Mouse (Mus musculus) liver, adult 2 months (tissue): ENCODE results near the gene Stx7. TPM values are rescaled to one million over a fixed set of nuclear protein-coding genes. Genes with fewer than 3 reads are reported as not detected.

ENCODE experiments used
- DNase-seq: peaks from one replicate; pipeline ENCODE4 v3.0.0-alpha.2; 2011; ENCODE audit warnings: low read depth, low spot score; ENCODE audit errors: extremely low read depth
- H3K27ac ChIP-seq: fragments of 200-500 bp; replicated peaks from 2 replicates; pipeline ENCODE4 v1.5.1; 2012; ENCODE audit warnings: low read depth, mild to moderate bottlenecking, control low read depth, inconsistent platforms, low read length; ENCODE audit not compliant: insufficient read depth
- H3K27me3 ChIP-seq: fragments of 200-500 bp; 2 replicates; pipeline ENCODE4 v1.6.1; 2012; ENCODE audit warnings: mild to moderate bottlenecking, moderate library complexity, low read length, inconsistent platforms; ENCODE audit not compliant: control insufficient read depth, insufficient read depth
- H3K36me3 ChIP-seq: fragments of 200-500 bp; 2 replicates; pipeline ENCODE4 v1.6.1; 2012; ENCODE audit warnings: low read length, inconsistent platforms; ENCODE audit not compliant: control insufficient read depth, insufficient read depth
- H3K4me1 ChIP-seq: fragments of 200-500 bp; 2 replicates; pipeline ENCODE4 v1.6.1; 2011; ENCODE audit warnings: low read length; ENCODE audit not compliant: control insufficient read depth, insufficient read depth
- H3K4me3 ChIP-seq: fragments of 200-500 bp; 2 replicates; pipeline ENCODE4 v1.5.1; 2011; ENCODE audit warnings: low read depth, mild to moderate bottlenecking, control low read depth, low read length, moderate library complexity; ENCODE audit not compliant: insufficient read depth
- H3K79me2 ChIP-seq: fragments of 200-500 bp; 2 replicates; pipeline ENCODE4 v1.6.1; 2012; ENCODE audit warnings: inconsistent platforms, mild to moderate bottlenecking, low read length, moderate library complexity; ENCODE audit not compliant: control insufficient read depth, insufficient read depth
- H3K9ac ChIP-seq: fragments of 200-500 bp; 2 replicates; pipeline ENCODE4 v1.6.1; 2012; ENCODE audit warnings: low read depth, mild to moderate bottlenecking, control low read depth, inconsistent platforms, low read length
- CTCF ChIP-seq: fragments of 200-500 bp; IDR thresholded peaks from 2 replicates; pipeline ENCODE4 v1.5.1; 2011; ENCODE audit warnings: low read depth, low read length, control low read depth
- POLR2A ChIP-seq: fragments of 200-500 bp; IDR thresholded peaks from 2 replicates; pipeline ENCODE4 v1.6.1; 2011; ENCODE audit warnings: low read length, control low read depth; ENCODE audit not compliant: insufficient read depth; ENCODE audit errors: extremely low read depth
- WGBS: fragments of 180-500 bp; shearing (Covaris S2); methylation state at CpG from one replicate; pipeline ENCODE4 v1.1.7; 2018; 5-methylcytosine and 5-hydroxymethylcytosine counted together
- polyA plus RNA-seq: library from polyadenylated mRNA; depleted of rRNA; stranded (reverse); fragments of >200 nt; gene quantifications from 2 replicates; pipeline ENCODE4 v1.2.3, GENCODE M21; 2012
- total RNA-seq: library from RNA; depleted of rRNA; stranded (reverse); fragments of >200 nt; gene quantifications from 2 replicates; pipeline ENCODE4 v1.2.3, GENCODE M21; 2014

Gene Stx7
- total and polyA plus RNA-seq, 2 experiments: 16.9 to 19.2 TPM

DNA sequence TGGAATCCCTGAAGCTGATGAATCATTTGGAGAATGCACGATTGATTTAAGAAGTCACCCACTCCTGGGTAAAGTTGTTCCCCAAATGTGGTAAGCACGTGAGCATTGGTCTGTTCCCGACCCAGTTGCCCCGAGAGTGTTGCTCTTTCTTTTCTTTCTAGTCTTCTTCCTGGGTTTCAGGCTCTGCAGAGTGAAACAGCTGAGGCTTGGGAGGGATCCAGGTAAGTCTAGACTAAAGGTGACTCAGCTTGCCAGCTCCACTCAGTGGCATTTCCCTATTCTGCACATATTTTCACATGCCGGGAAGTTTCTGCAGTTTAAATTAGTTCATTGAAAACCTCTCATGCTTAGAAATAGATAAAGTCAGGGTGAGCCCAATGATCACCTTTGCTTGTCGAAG lies 61.0 kb downstream of the Stx7 start:
- Histone ChIP-seq H3K9ac (no peak overlapping the region), H3K36me3 (no peaks in the 10 kb centered on the region), H3K79me2 (no peaks in the 10 kb centered on the region), H3K27me3 (no peaks in the 10 kb centered on the region), H3K4me3 (no peak overlapping the region), H3K27ac (no peak overlapping the region), H3K4me1 (no peaks in the 10 kb centered on the region)
- DNase-seq: no peak
- TF ChIP-seq CTCF (no peak), POLR2A (no peak)
- 83% methylated on average over 6 of the region's 6 CpGs for WGBS

- no peak for DNase-seq
- no peak overlapping the region for H3K27ac ChIP-seq
- H3K79me2 ChIP-seq: no peaks in the 10 kb centered on the region
- no peaks in the 10 kb centered on the region for H3K36me3 ChIP-seq
- H3K27me3 ChIP-seq: no peaks in the 10 kb centered on the region
- TF ChIP-seq POLR2A (no peak), CTCF (no peak)
- WGBS: 91% methylated on average over 5 of the region's 5 CpGs
- H3K9ac ChIP-seq: no peak overlapping the region
- H3K4me1 ChIP-seq: no peaks in the 10 kb centered on the region
- H3K4me3 ChIP-seq: no peak overlapping the region
These were observed 64.2 kb downstream of the Stx7 start for GRCm38 (mm10) chr10:24213297-24213696.

GRCm38 (mm10) chr10:24217558-24218268 lies 68.6 kb downstream of the Stx7 start:
- Histone ChIP-seq H3K36me3 (no peaks in the 10 kb centered on the region), H3K4me1 (no peaks in the 10 kb centered on the region), H3K27ac (no peak overlapping the region), H3K9ac (no peak overlapping the region), H3K27me3 (no peaks in the 10 kb centered on the region), H3K4me3 (no peak overlapping the region), H3K79me2 (no peaks in the 10 kb centered on the region)
- no peak for TF ChIP-seq CTCF
- TF ChIP-seq POLR2A: no peak
- 65% methylated on average over 6 of the region's 6 CpGs for WGBS
- peak; percentile 3 for DNase-seq

- Histone ChIP-seq H3K27me3 (peaks cover 8% of the 10 kb centered on the region), H3K4me3 (no peak overlapping the region), H3K4me1 (peaks cover 2% of the 10 kb centered on the region; the same call in 1 of the 2 replicates), H3K27ac (no peak overlapping the region), H3K79me2 (no peaks in the 10 kb centered on the region), H3K36me3 (no peaks in the 10 kb centered on the region), H3K9ac (no peak overlapping the region)
- no peak for TF ChIP-seq POLR2A
- TF ChIP-seq CTCF: no peak
- no peak for DNase-seq
- 81% methylated on average over 5 of the region's 5 CpGs for WGBS
These were observed 71.8 kb downstream of the Stx7 start for GRCm38 (mm10) chr10:24220931-24221330.

DNA sequence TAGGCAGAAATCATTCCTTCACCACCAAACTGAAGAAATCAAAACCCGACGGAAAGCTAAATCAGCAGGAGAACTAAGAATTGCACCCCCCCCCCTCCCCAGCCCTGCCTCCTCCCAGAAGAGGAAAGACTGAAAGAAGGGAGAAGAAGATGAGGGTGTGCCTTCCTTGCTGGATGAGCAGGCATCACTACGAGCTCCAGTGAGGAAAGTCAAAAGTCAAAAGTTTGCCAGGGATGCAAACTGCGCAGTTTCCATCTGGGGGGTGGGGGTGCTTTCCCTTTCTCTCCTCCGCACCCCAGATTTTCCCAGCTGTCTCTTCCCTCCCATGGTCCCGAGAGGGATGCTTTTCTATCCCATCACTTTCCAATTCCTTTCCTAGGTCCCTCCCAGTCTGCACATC lies 73.8 kb downstream of the Stx7 start:
- Histone ChIP-seq H3K9ac (no peak overlapping the region), H3K36me3 (no peaks in the 10 kb centered on the region), H3K4me1 (peaks cover 2% of the 10 kb centered on the region; the same call in 1 of the 2 replicates), H3K79me2 (no peaks in the 10 kb centered on the region), H3K27me3 (peaks cover 8% of the 10 kb centered on the region), H3K27ac (no peak overlapping the region), H3K4me3 (no peak overlapping the region)
- DNase-seq: no peak
- TF ChIP-seq CTCF (no peak), POLR2A (no peak)
- WGBS: 18% methylated on average over 6 of the region's 6 CpGs

GRCm38 (mm10) chr10:24223449-24224143 lies 74.5 kb downstream of the Stx7 start, which contains the start of gene Moxd1:
Gene Moxd1 (plus strand): TSS chr10:24223517.
- peaks cover 8% of the 10 kb centered on the region for H3K27me3 ChIP-seq
- H3K36me3 ChIP-seq: no peaks in the 10 kb centered on the region
- no peak for DNase-seq
- H3K4me3 ChIP-seq: peak within 1 kb of the TSS; percentile 28; the same call in 1 of the 2 replicates
- TF ChIP-seq POLR2A (no peak), CTCF (peak; percentile 5; the same call in 1 of the 2 replicates)
- WGBS: 3% methylated on average over 56 of the region's 56 CpGs
- H3K9ac ChIP-seq: 0 out of 2 replicates have a peak within 1 kb of the TSS, but pooled peaks have one; percentile 2
- H3K4me1 ChIP-seq: peaks cover 2% of the 10 kb centered on the region; the same call in 1 of the 2 replicates
- H3K79me2 ChIP-seq: no peaks in the 10 kb centered on the region
- no peak within 1 kb of the TSS for H3K27ac ChIP-seq
